Mouse (Mus musculus) cerebellum, adult 2 months (tissue): ENCODE data around the gene Olfr47. TPM values are rescaled to one million over a fixed set of nuclear protein-coding genes. Genes with fewer than 3 reads are reported as not detected.

Experiments
- DNase-seq, 2 experiments: peaks; one replicate each; pipeline ENCODE4 v3.0.0; 2021
- H3K27ac ChIP-seq: fragments of 200-500 bp; 2 replicates; pipeline ENCODE4 v1.5.1; 2012; ENCODE audit warnings: low read length, control low read depth, inconsistent platforms; ENCODE audit not compliant: insufficient read depth
- H3K27me3 ChIP-seq: fragments of 200-500 bp; 2 replicates; pipeline ENCODE4 v1.6.1; 2012; ENCODE audit warnings: inconsistent platforms, mild to moderate bottlenecking, low read length, moderate library complexity; ENCODE audit not compliant: control insufficient read depth, insufficient read depth
- H3K4me1 ChIP-seq: fragments of 200-500 bp; 2 replicates; pipeline ENCODE4 v1.6.1; 2011; ENCODE audit warnings: low read length; ENCODE audit not compliant: control insufficient read depth, insufficient read depth
- H3K4me3 ChIP-seq: fragments of 200-500 bp; replicated peaks from 2 replicates; pipeline ENCODE3; 2011; ENCODE audit warnings: mild to moderate bottlenecking, low read depth, low read length, control low read depth; ENCODE audit not compliant: insufficient read depth
- CTCF ChIP-seq: fragments of 200-500 bp; IDR thresholded peaks from 2 replicates; pipeline ENCODE4 v1.5.1; 2011; ENCODE audit warnings: low read depth, mild to moderate bottlenecking, control low read depth, low read length, moderate library complexity, borderline replicate concordance; ENCODE audit not compliant: insufficient read depth
- POLR2A ChIP-seq: fragments of 200-500 bp; IDR thresholded peaks from 2 replicates; pipeline ENCODE4 v1.6.1; 2011; ENCODE audit warnings: low read length, control low read depth, borderline replicate concordance; ENCODE audit not compliant: insufficient read depth
- WGBS: fragments of 180-500 bp; shearing (Covaris S2); methylation state at CpG from one replicate; pipeline ENCODE4 v1.1.7; 2018; 5-methylcytosine and 5-hydroxymethylcytosine counted together
- polyA plus RNA-seq: library from polyadenylated mRNA; depleted of rRNA; stranded (reverse); fragments of >200 nt; gene quantifications from 2 replicates; pipeline ENCODE4 v1.2.3, GENCODE M21; 2012; rRNA removed

Olfr47 gene
- polyA plus RNA-seq, 1 experiment: not detected

GRCm38 (mm10) chr6:43280481-43280880, 49.2 kb downstream of the Olfr47 start:
- WGBS: 91% methylated on average over 5 of the region's 5 CpGs
- TF ChIP-seq POLR2A (no peak), CTCF (no peak)
- Histone ChIP-seq H3K4me3 (no peak overlapping the region), H3K4me1 (no peaks in the 10 kb centered on the region), H3K27me3 (no peaks in the 10 kb centered on the region), H3K27ac (no peak overlapping the region)
- no peak for DNase-seq

Other genes with a start within 250 kb of the Olfr47 start
- not detected in 2 replicates for gene Olfr441, start 125.2 kb upstream of the Olfr47 start, polyA plus RNA-seq
- gene Olfr237-ps1, start 85.0 kb upstream of the Olfr47 start, polyA plus RNA-seq: not detected in 2 replicates
- gene Olfr437, start 68.2 kb upstream of the Olfr47 start, polyA plus RNA-seq: not detected in 2 replicates
- not detected in 2 replicates for gene Olfr13, start 59.4 kb upstream of the Olfr47 start, polyA plus RNA-seq
- gene Olfr435, start 34.4 kb upstream of the Olfr47 start, polyA plus RNA-seq: not detected in 2 replicates
- gene Olfr434, start 18.5 kb upstream of the Olfr47 start, polyA plus RNA-seq: not detected in 2 replicates
- 2.4 and 2.9 TPM in 2 replicates for gene Arhgef5, start 34.1 kb downstream of the Olfr47 start, polyA plus RNA-seq
- gene Nobox, start 78.0 kb downstream of the Olfr47 start, polyA plus RNA-seq: 0.10 TPM in 1 of 2 replicates, not detected in the other